Mouse (Mus musculus) heart, postnatal 0 days (tissue): Measurements from ENCODE around the gene Foxred2. TPM values are rescaled to one million over a fixed set of nuclear protein-coding genes. Genes with fewer than 3 reads are reported as not detected.

Experiments
- ATAC-seq: fragments of 200-750 bp; cut with Nextera tagmentation; 2 replicates; pipeline ENCODE4 v1.8.0; 2017; ENCODE audit warnings: low read depth, moderate number of reproducible peaks, moderate library complexity; ENCODE audit not compliant: insufficient read depth
- DNase-seq: peaks from one replicate; pipeline ENCODE4 v3.0.0-alpha.2; 2016; ENCODE audit warnings: low spot score
- H3K27ac ChIP-seq: fragments of 300-500 bp; sonication (generic); 2 replicates; pipeline ENCODE4 v1.5.1; 2014; ENCODE audit warnings: low read depth, mild to moderate bottlenecking
- H3K27me3 ChIP-seq: fragments of 300-500 bp; sonication (generic); 2 replicates; pipeline ENCODE4 v1.6.1; 2014; ENCODE audit warnings: low read length, mixed read lengths; ENCODE audit not compliant: control insufficient read depth, insufficient read depth
- H3K36me3 ChIP-seq: fragments of 300-500 bp; sonication (generic); replicated peaks from 2 replicates; pipeline ENCODE4 v1.6.1; 2014; ENCODE audit warnings: low read length, mixed read lengths; ENCODE audit not compliant: control insufficient read depth, insufficient read depth
- H3K4me1 ChIP-seq: fragments of 300-500 bp; sonication (generic); 2 replicates; pipeline ENCODE4 v1.6.1; 2014; ENCODE audit warnings: antibody characterized with exemption; ENCODE audit not compliant: control insufficient read depth, insufficient read depth
- H3K4me2 ChIP-seq: fragments of 300-500 bp; sonication (generic); 2 replicates; pipeline ENCODE4 v1.6.1; 2014; ENCODE audit warnings: low read depth, mild to moderate bottlenecking, low read length, moderate library complexity
- H3K4me3 ChIP-seq: fragments of 300-500 bp; sonication (generic); 2 replicates; pipeline ENCODE4 v1.5.1; 2014; ENCODE audit warnings: low read depth, low read length
- H3K9ac ChIP-seq: fragments of 300-500 bp; sonication (generic); replicated peaks from 2 replicates; pipeline ENCODE4 v1.6.1; 2014; ENCODE audit warnings: low read depth, low read length, mixed read lengths
- H3K9me3 ChIP-seq: fragments of 300-500 bp; sonication (generic); replicated peaks from 2 replicates; pipeline ENCODE4 v1.6.1; 2016; ENCODE audit warnings: low read length; ENCODE audit not compliant: control insufficient read depth
- CTCF ChIP-seq: IDR thresholded peaks from 2 replicates; pipeline ENCODE4 v1.5.1; 2016; ENCODE audit warnings: antibody characterized with exemption, control low read depth, low read depth
- EP300 ChIP-seq: IDR thresholded peaks from 2 replicates; pipeline ENCODE4 v1.6.1; 2016; ENCODE audit warnings: antibody characterized with exemption, low read depth
- WGBS: fragments of 180-500 bp; shearing (Covaris S2); extraction: QIAGEN DNeasy Blood & Tissue Kit; methylation state at CpG from one replicate; pipeline ENCODE4 v1.1.7; 2014; 5-methylcytosine and 5-hydroxymethylcytosine counted together
- polyA plus RNA-seq: library from polyadenylated mRNA; unstranded; fragments of >200 nt; fragmentation: Nextera tagmentation; extraction: Ambion mirVana; gene quantifications from 2 replicates; pipeline ENCODE4 v1.2.1, GENCODE M21; 2015
- total RNA-seq: library from RNA; depleted of rRNA; stranded (reverse); fragments of >200 nt; gene quantifications from 2 replicates; pipeline ENCODE4 v1.2.3, GENCODE M21; 2014; ENCODE audit warnings: low replicate concordance

Foxred2 gene
- total and polyA plus RNA-seq, 2 experiments from 2014 or later, result 0.16 to 1.0 TPM

- Histone ChIP-seq H3K27ac (peak within 1 kb of the TSS; percentile 95), H3K36me3 (peaks cover 29% of the 10 kb centered on the region), H3K4me1 (peaks cover 23% of the 10 kb centered on the region), H3K9ac (peak within 1 kb of the TSS; percentile 64), H3K4me3 (peak within 1 kb of the TSS; percentile 74), H3K27me3 (no peaks in the 10 kb centered on the region), H3K4me2 (peak within 1 kb of the TSS; percentile 68), H3K9me3 (no peaks in the 10 kb centered on the region)
- peak; percentile 100 for DNase-seq
- ATAC-seq, result peak; percentile 93
- TF ChIP-seq EP300, result peak; percentile 45; the same call in 1 of the 2 replicates
- no peak for TF ChIP-seq CTCF
- WGBS, result under 1% methylated on average over 34 of the region's 34 CpGs
Measured at GRCm38 (mm10) chr15:77928673-77929331, 27.7 kb downstream of the Foxred2 start, which contains the start of gene Txn2. Txn2 (minus strand) TSS chr15:77929006.

- Histone ChIP-seq H3K4me3 (peak overlapping the region; percentile 74), H3K27me3 (no peaks in the 10 kb centered on the region), H3K36me3 (peaks cover 36% of the 10 kb centered on the region), H3K9me3 (no peaks in the 10 kb centered on the region), H3K27ac (peak overlapping the region; percentile 95), H3K4me2 (peak overlapping the region; percentile 68), H3K9ac (peak overlapping the region; percentile 64), H3K4me1 (peaks cover 17% of the 10 kb centered on the region)
- 22% methylated on average over 4 of the region's 4 CpGs for WGBS
- no peak for ATAC-seq
- no peak for DNase-seq
- TF ChIP-seq CTCF, result no peak
- no peak for TF ChIP-seq EP300
Measured at GRCm38 (mm10) chr15:77928091-77928490, 28.4 kb downstream of the Foxred2 start.

GRCm38 (mm10) chr15:77926921-77927320 is 29.6 kb downstream of the Foxred2 start:
- Histone ChIP-seq H3K4me2 (no peak overlapping the region), H3K9ac (no peak overlapping the region), H3K27me3 (no peaks in the 10 kb centered on the region), H3K27ac (no peak overlapping the region), H3K9me3 (no peaks in the 10 kb centered on the region), H3K4me1 (peaks cover 16% of the 10 kb centered on the region), H3K36me3 (peaks cover 48% of the 10 kb centered on the region), H3K4me3 (no peak overlapping the region)
- DNase-seq, result no peak
- 87% methylated on average over 5 of the region's 5 CpGs for WGBS
- TF ChIP-seq EP300, result no peak
- no peak for TF ChIP-seq CTCF
- ATAC-seq, result no peak

DNA sequence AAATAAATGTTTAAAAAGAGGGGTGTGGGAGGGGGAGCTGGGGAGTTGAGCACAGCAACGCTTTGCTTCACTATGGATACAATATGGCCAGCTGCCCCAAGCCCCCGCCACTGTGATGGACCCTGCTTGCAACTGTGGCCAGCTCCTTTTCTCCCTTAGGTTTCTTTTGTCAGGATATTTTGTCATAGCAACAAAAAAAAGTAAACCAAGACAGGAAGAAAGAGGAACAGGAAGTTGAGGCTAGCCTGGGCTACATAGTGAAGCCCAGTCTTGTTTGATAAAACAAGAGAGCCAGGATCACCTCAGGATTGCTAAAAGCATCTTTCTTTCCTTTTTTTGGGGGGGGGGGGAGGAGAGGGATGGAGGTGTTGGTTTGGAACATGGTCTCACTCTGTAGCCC is 31.3 kb downstream of the Foxred2 start:
- Histone ChIP-seq H3K9ac (no peak overlapping the region), H3K9me3 (no peaks in the 10 kb centered on the region), H3K27me3 (no peaks in the 10 kb centered on the region), H3K4me1 (peaks cover 16% of the 10 kb centered on the region), H3K27ac (no peak overlapping the region), H3K4me2 (no peak overlapping the region), H3K36me3 (peaks cover 62% of the 10 kb centered on the region), H3K4me3 (no peak overlapping the region)
- ATAC-seq, result no peak
- TF ChIP-seq EP300 (no peak), CTCF (no peak)
- WGBS, result 96% methylated on average over 2 of the region's 2 CpGs
- DNase-seq, result no peak

- TF ChIP-seq EP300 (no peak), CTCF (no peak)
Measured at GRCm38 (mm10) chr15:77923267-77924035, 33.1 kb downstream of the Foxred2 start.

More at GRCm38 (mm10) chr15:77923267-77924035, 33.1 kb downstream of the Foxred2 start:
- Histone ChIP-seq H3K27me3 (no peaks in the 10 kb centered on the region), H3K4me1 (peaks cover 9% of the 10 kb centered on the region), H3K36me3 (peaks cover 76% of the 10 kb centered on the region), H3K4me2 (no peak overlapping the region), H3K4me3 (no peak overlapping the region), H3K9ac (no peak overlapping the region), H3K27ac (no peak overlapping the region), H3K9me3 (no peaks in the 10 kb centered on the region)
- DNase-seq, result no peak
- WGBS, result 72% methylated on average over 9 of the region's 9 CpGs
- no peak for ATAC-seq
